Mouse (Mus musculus) CH12.LX (cell line): ENCODE measurements around the gene Frs2. TPM values are rescaled to one million over a fixed set of nuclear protein-coding genes. Genes with fewer than 3 reads are reported as not detected.
A peak's percentile ranks its signal among the peaks of the same experiment; 100 is the strongest.

Source experiments
- DNase-seq: peaks from one replicate; pipeline ENCODE4 v3.0.0-alpha.2; 2013; ENCODE audit errors: extremely low read depth
- H3K27ac ChIP-seq: 2 replicates; pipeline ENCODE4 v1.5.1; 2012; ENCODE audit warnings: low read depth, mild to moderate bottlenecking, control low read depth, moderate library complexity; ENCODE audit not compliant: insufficient read depth
- H3K27me3 ChIP-seq: replicated peaks from 2 replicates; pipeline ENCODE3; 2012; ENCODE audit warnings: inconsistent platforms
- H3K36me3 ChIP-seq, 2 experiments: replicated peaks in 1 of 2; 2 replicates each; pipeline versions ENCODE3 to v1.6.1; 2012; ENCODE audit warnings: inconsistent platforms in 1 of 2, low read length in 1 of 2, mild to moderate bottlenecking in 1 of 2, mixed read lengths in 1 of 2, moderate library complexity in 1 of 2; ENCODE audit not compliant: control insufficient read depth in 1 of 2, insufficient read depth in 1 of 2
- H3K4me1 ChIP-seq, 2 experiments: 2 replicates each; pipeline ENCODE4 v1.6.1; 2012; ENCODE audit warnings: inconsistent platforms in 1 of 2, moderate library complexity in 1 of 2; ENCODE audit not compliant: insufficient read depth in 2 of 2, control insufficient read depth in 1 of 2
- H3K4me2 ChIP-seq: 2 replicates; pipeline ENCODE4 v1.6.1; 2012; ENCODE audit warnings: low read depth, mild to moderate bottlenecking, control low read depth; ENCODE audit not compliant: poor library complexity, insufficient read depth, severe bottlenecking
- H3K4me3 ChIP-seq, 3 experiments: fragments of 150-350 bp in 1 of 3; sonication (generic) in 1 of 3; replicated peaks in 1 of 3; 2 replicates each; pipeline versions ENCODE3 to v1.5.1; 2011 to 2012; ENCODE audit warnings: low read depth in 2 of 3, low read length in 2 of 3, mild to moderate bottlenecking in 2 of 3, moderate library complexity in 2 of 3, control low read depth in 1 of 3, improper control_type of control experiment in 1 of 3, inconsistent platforms in 1 of 3, mixed read lengths in 1 of 3; ENCODE audit not compliant: poor library complexity in 1 of 3
- H3K79me2 ChIP-seq: replicated peaks from 2 replicates; pipeline ENCODE4 v1.6.1; 2012; ENCODE audit warnings: mild to moderate bottlenecking, moderate library complexity; ENCODE audit not compliant: control insufficient read depth, poor library complexity, insufficient read depth, severe bottlenecking; ENCODE audit errors: extremely low read depth
- H3K9ac ChIP-seq: 2 replicates; pipeline ENCODE4 v1.6.1; 2012; ENCODE audit warnings: low read depth, mild to moderate bottlenecking, control low read depth, moderate library complexity; ENCODE audit not compliant: insufficient read depth
- H3K9me3 ChIP-seq: replicated peaks from 2 replicates; pipeline ENCODE3; 2012; ENCODE audit warnings: low read length, inconsistent platforms, mixed read lengths
- BHLHE40 ChIP-seq: IDR thresholded peaks from 2 replicates; pipeline ENCODE4 v1.6.1; 2011; ENCODE audit warnings: mild to moderate bottlenecking, low read depth, low read length, improper control_type of control experiment
- CHD1 ChIP-seq: IDR thresholded peaks from 2 replicates; pipeline ENCODE4 v1.6.1; 2012; ENCODE audit warnings: low read depth, low read length, improper control_type of control experiment, inconsistent platforms
- CTCF ChIP-seq, 2 experiments: IDR thresholded peaks in 1 of 2; conservative IDR thresholded peaks in 1 of 2; 2 replicates each; pipeline ENCODE4 v1.5.1; 2011 to 2012; ENCODE audit warnings: low read depth in 2 of 2, low read length in 2 of 2, improper control_type of control experiment in 1 of 2, inconsistent platforms in 1 of 2, mild to moderate bottlenecking in 1 of 2, moderate library complexity in 1 of 2
- E2F4 ChIP-seq: IDR thresholded peaks from 2 replicates; pipeline ENCODE4 v1.6.1; 2011; ENCODE audit warnings: low read depth, low read length, improper control_type of control experiment; ENCODE audit not compliant: insufficient replicate concordance
- ELF1 ChIP-seq: IDR thresholded peaks from 2 replicates; pipeline ENCODE4 v1.6.1; 2014; ENCODE audit warnings: low read depth, mild to moderate bottlenecking, inconsistent platforms, low read length, improper control_type of control experiment
- EP300 ChIP-seq: IDR thresholded peaks from 2 replicates; pipeline ENCODE4 v1.6.1; 2011; ENCODE audit warnings: low read length, improper control_type of control experiment
- HCFC1 ChIP-seq: IDR thresholded peaks from 2 replicates; pipeline ENCODE4 v1.6.1; 2012; ENCODE audit warnings: low read depth, mild to moderate bottlenecking, inconsistent platforms, low read length, improper control_type of control experiment
- IRF4 ChIP-seq: IDR thresholded peaks from 2 replicates; pipeline ENCODE4 v1.6.1; 2014; ENCODE audit warnings: low read depth, mild to moderate bottlenecking, inconsistent platforms, low read length, improper control_type of control experiment
- KAT2A ChIP-seq: IDR thresholded peaks from 2 replicates; pipeline ENCODE4 v1.6.1; 2012; ENCODE audit warnings: low read length, improper control_type of control experiment, inconsistent platforms; ENCODE audit not compliant: insufficient replicate concordance
- MAFK ChIP-seq: IDR thresholded peaks from 2 replicates; pipeline ENCODE4 v1.6.1; 2011; ENCODE audit warnings: low read length, improper control_type of control experiment; ENCODE audit not compliant: insufficient replicate concordance
- MAZ ChIP-seq: IDR thresholded peaks from 2 replicates; pipeline ENCODE4 v1.6.1; 2012; ENCODE audit warnings: low read depth, mild to moderate bottlenecking, inconsistent platforms, low read length, improper control_type of control experiment, moderate library complexity
- MXI1 ChIP-seq: IDR thresholded peaks from 2 replicates; pipeline ENCODE4 v1.6.1; 2011; ENCODE audit warnings: mild to moderate bottlenecking, low read depth, low read length, improper control_type of control experiment
- NRF1 ChIP-seq: IDR thresholded peaks from 2 replicates; pipeline ENCODE4 v1.6.1; 2014; ENCODE audit warnings: low read depth, mild to moderate bottlenecking, inconsistent platforms, low read length, improper control_type of control experiment, moderate library complexity
- RAD21 ChIP-seq: IDR thresholded peaks from 2 replicates; pipeline ENCODE4 v1.6.1; 2011; ENCODE audit warnings: low read depth, mild to moderate bottlenecking, low read length, improper control_type of control experiment, moderate library complexity
- SIN3A ChIP-seq: IDR thresholded peaks from 2 replicates; pipeline ENCODE4 v1.6.1; 2012; ENCODE audit warnings: low read length, improper control_type of control experiment, inconsistent platforms
- SMC3 ChIP-seq: IDR thresholded peaks from 2 replicates; pipeline ENCODE4 v1.6.1; 2011; ENCODE audit warnings: low read depth, low read length, improper control_type of control experiment
- TBP ChIP-seq: conservative IDR thresholded peaks from 2 replicates; pipeline ENCODE4 v1.6.1; 2011; ENCODE audit warnings: low read depth, low read length, improper control_type of control experiment
- UBTF ChIP-seq: IDR thresholded peaks from 2 replicates; pipeline ENCODE4 v1.6.1; 2012; ENCODE audit warnings: low read depth, mild to moderate bottlenecking, inconsistent platforms, low read length, improper control_type of control experiment, moderate library complexity
- ZMIZ1 ChIP-seq: IDR thresholded peaks from 2 replicates; pipeline ENCODE4 v1.6.1; 2012; ENCODE audit warnings: low read depth, mild to moderate bottlenecking, inconsistent platforms, low read length, improper control_type of control experiment
- dilution Hi-C: fragments of 300-500 bp; cut with MboI; formaldehyde crosslinking; loops from 2 replicates; pipeline ENCODE4 v1.14.3; 2020; ENCODE audit warnings: low sequenced_read_pairs; ENCODE audit not compliant: extremely low pct_unique_long_range_greater_than_20kb, extremely low pct_ligation_motif_present
- in situ Hi-C: fragments of 300-500 bp; cut with MboI; formaldehyde crosslinking; loops from 3 replicates; pipeline ENCODE4 v1.14.3; 2019; ENCODE audit warnings: low sequenced_read_pairs, low pct_ligation_motif_present, low pct_unique_long_range_greater_than_20kb, mixed read lengths
- polyA plus RNA-seq: library from polyadenylated mRNA; unstranded; fragments of >175 nt; gene quantifications from 2 replicates; pipeline ENCODE4 v1.2.1, GENCODE M21; 2012; ENCODE audit warnings: low read depth; ENCODE audit not compliant: insufficient read length
- total RNA-seq, 2 experiments: library from RNA; depleted of rRNA; stranded (reverse); fragments of 300-350 nt in 1 of 2; fragments of >200 nt in 1 of 2; gene quantifications; 2 replicates each; pipeline ENCODE4 v1.2.3; 2012 to 2014

Gene Frs2
- total and polyA plus RNA-seq, 3 experiments, result 4.3 to 10.4 (median 5.6) TPM

GRCm38 (mm10) chr10:117042295-117042694 is 106.0 kb downstream of the Frs2 start:
- H3K79me2 ChIP-seq, result no peaks in the 10 kb centered on the region
- H3K9me3 ChIP-seq, result no peaks in the 10 kb centered on the region
- dilution Hi-C loops (no loop called here), in situ Hi-C loops (loop anchor here (25.0 kb wide), 1 partner anchor 705 kb away; no protein-coding TSS in a partner anchor)
- TF ChIP-seq NRF1 (no peak), MXI1 (no peak), MAFK (no peak), TBP (no peak), SMC3 (no peak), ELF1 (no peak), E2F4 (no peak), EP300 (no peak), MAZ (no peak)
- no peak for DNase-seq
- H3K4me2 ChIP-seq, result no peak overlapping the region
- H3K27ac ChIP-seq, result no peak overlapping the region
- H3K4me1 ChIP-seq, result no peaks in the 10 kb centered on the region
- no peaks in the 10 kb centered on the region for H3K27me3 ChIP-seq
- H3K4me3 ChIP-seq, result no peak overlapping the region
- H3K36me3 ChIP-seq, result peaks cover 0 to 10% of the 10 kb centered on the region in 2 experiments
- H3K9ac ChIP-seq, result no peak overlapping the region

GRCm38 (mm10) chr10:117040355-117040754 is 108.0 kb downstream of the Frs2 start:
- no peak overlapping the region for H3K4me3 ChIP-seq
- dilution Hi-C loops, result no loop called here

More at GRCm38 (mm10) chr10:117040355-117040754, 108.0 kb downstream of the Frs2 start:
- DNase-seq, result no peak
- Histone ChIP-seq H3K4me2 (no peak overlapping the region), H3K9me3 (no peaks in the 10 kb centered on the region), H3K36me3 (peaks cover 0 to 2% of the 10 kb centered on the region in 2 experiments), H3K27me3 (no peaks in the 10 kb centered on the region), H3K4me1 (no peaks in the 10 kb centered on the region)
- in situ Hi-C loops, result loop anchor here (25.0 kb wide), 1 partner anchor 703 kb away; no protein-coding TSS in a partner anchor
- peak in 1 of 2 experiments; percentile 58; a peak in 2 of 4 replicates for TF ChIP-seq CTCF (conservative IDR thresholded peaks at IDR 0.05 in 1 of 2, IDR thresholded peaks at IDR 0.05 in 1 of 2; ENCODE audit: low read depth in 2 of 2, low read length in 2 of 2)
- TF ChIP-seq IRF4, result no peak
- TF ChIP-seq UBTF, result no peak
- TF ChIP-seq HCFC1, result no peak
- no peak for TF ChIP-seq ZMIZ1
- no peak for TF ChIP-seq NRF1
- no peak for TF ChIP-seq CHD1
- no peak for TF ChIP-seq ELF1
- no peak for TF ChIP-seq KAT2A
- no peak for TF ChIP-seq BHLHE40
- peak; percentile 48 for TF ChIP-seq RAD21
- TF ChIP-seq SIN3A, result no peak
- no peak for TF ChIP-seq MXI1
- peak; percentile 37; the same call in 1 of the 2 replicates for TF ChIP-seq SMC3
- TF ChIP-seq, all 38 proteins: peak for 3
- H3K9ac ChIP-seq, result no peak overlapping the region
- no peak overlapping the region for H3K27ac ChIP-seq
- H3K79me2 ChIP-seq, result no peaks in the 10 kb centered on the region
